Comparison of ENCODE assay signal across 13 mouse cellular contexts in genomic region chr9:104128110-104128509, GRCm38 (mm10). TPM values are rescaled to one million over a fixed set of nuclear protein-coding genes. Genes with fewer than 3 reads are reported as not detected.
A peak's percentile ranks its signal among the peaks of the same experiment; 100 is the strongest.
DNase-seq lines count a peak whose midpoint lies in the region; ATAC-seq and TF ChIP-seq lines count a peak whose summit lies in the region.
"Had no signal": no experiment of that assay in that cellular context is flagged by ENCODE, and none has a peak within 500 bp of the region (broad histone marks: within the 10 kb centered on the region; RNA-seq: fewer than 3 reads in every experiment).

No protein-coding gene starts in this region.

- 63% methylated on average over 2 of the region's 2 CpGs for WGBS in embryonic facial prominence, embryonic 13.5 days
- 72% methylated on average over 2 of the region's 2 CpGs for WGBS in embryonic facial prominence, embryonic 10.5 days
- WGBS in midbrain, embryonic 14.5 days: 39% methylated on average over 2 of the region's 2 CpGs
- 26% methylated on average over 2 of the region's 2 CpGs for WGBS in midbrain, embryonic 13.5 days

- H3K27me3 ChIP-seq in embryonic facial prominence, embryonic 13.5 days: no peaks in the 10 kb centered on the region
- H3K27me3 ChIP-seq in embryonic facial prominence, embryonic 10.5 days (replicated peaks; ENCODE audit: low read depth, poor library complexity, severe bottlenecking): no peaks in the 10 kb centered on the region
- H3K27me3 ChIP-seq in midbrain, embryonic 14.5 days (ENCODE audit: control insufficient read depth, insufficient read depth, low read length): no peaks in the 10 kb centered on the region
- no peaks in the 10 kb centered on the region for H3K27me3 ChIP-seq in midbrain, embryonic 13.5 days
- H3K27me3 ChIP-seq: heart, embryonic 15.5 days; midbrain, embryonic 12.5 days had no signal

- H3K36me3 ChIP-seq in embryonic facial prominence, embryonic 13.5 days: no peaks in the 10 kb centered on the region
- H3K36me3 ChIP-seq in embryonic facial prominence, embryonic 10.5 days (replicated peaks): no peaks in the 10 kb centered on the region
- no peaks in the 10 kb centered on the region for H3K36me3 ChIP-seq in midbrain, embryonic 14.5 days (ENCODE audit: control insufficient read depth, insufficient read depth, low read length)
- no peaks in the 10 kb centered on the region for H3K36me3 ChIP-seq in midbrain, embryonic 13.5 days
- H3K36me3 ChIP-seq: heart, embryonic 15.5 days; midbrain, embryonic 12.5 days had no signal

- intact Hi-C loops in left cerebral cortex, adult 2 months (cut with DNase I): no loop called here

- no peak for DNase-seq in embryonic facial prominence, embryonic 10.5 days (ENCODE audit: low spot score)
- peak; percentile 58 for DNase-seq in midbrain, embryonic 14.5 days
- peak in 1 of 2 experiments; percentile 20 for DNase-seq in left cerebral cortex, adult 2 months (ENCODE audit: extremely low spot score in 1 of 2, low spot score in 2 of 2)
- peak; percentile 36 for DNase-seq in right cerebral cortex, postnatal 4 days
- DNase-seq in adrenal gland, postnatal 14 days: no peak
- no peak for DNase-seq in cerebellum, postnatal 14 days
- DNase-seq: liver had no signal

- no peaks in the 10 kb centered on the region for H3K9me3 ChIP-seq in embryonic facial prominence, embryonic 13.5 days
- H3K9me3 ChIP-seq in embryonic facial prominence, embryonic 10.5 days: no peaks in the 10 kb centered on the region
- no peaks in the 10 kb centered on the region for H3K9me3 ChIP-seq in midbrain, embryonic 14.5 days (ENCODE audit: control insufficient read depth, low read length)
- H3K9me3 ChIP-seq in midbrain, embryonic 13.5 days: no peaks in the 10 kb centered on the region
- H3K9me3 ChIP-seq: heart, embryonic 15.5 days; midbrain, embryonic 12.5 days had no signal

- no peak for ATAC-seq in embryonic facial prominence, embryonic 13.5 days (ENCODE audit: insufficient number of reproducible peaks, insufficient read depth, low FRiP score, low TSS enrichment, low read depth)
- no peak for ATAC-seq in midbrain, embryonic 14.5 days (ENCODE audit: low FRiP score, low TSS enrichment)
- ATAC-seq in midbrain, embryonic 13.5 days: no peak
- ATAC-seq: activated CD4-positive, CD25-positive, alpha-beta regulatory T cell, adult 4 months; intestine, embryonic 16.5 days had no signal

- no peak overlapping the region for H3K9ac ChIP-seq in embryonic facial prominence, embryonic 13.5 days
- no peak overlapping the region for H3K9ac ChIP-seq in midbrain, embryonic 14.5 days (replicated peaks; ENCODE audit: low read length)
- H3K9ac ChIP-seq in midbrain, embryonic 13.5 days (replicated peaks): no peak overlapping the region
- H3K9ac ChIP-seq: heart, embryonic 15.5 days; midbrain, embryonic 12.5 days had no signal

- TF ChIP-seq CTCF in left cerebral cortex, adult 2 months (IDR thresholded peaks at IDR 0.05): no peak

- H3K4me2 ChIP-seq in embryonic facial prominence, embryonic 13.5 days: no peak overlapping the region
- no peak overlapping the region; the same call in 1 of the 2 replicates for H3K4me2 ChIP-seq in midbrain, embryonic 14.5 days (ENCODE audit: low read length)
- no peak overlapping the region for H3K4me2 ChIP-seq in midbrain, embryonic 13.5 days (replicated peaks)
- H3K4me2 ChIP-seq: heart, embryonic 15.5 days; midbrain, embryonic 12.5 days had no signal

- H3K4me1 ChIP-seq in embryonic facial prominence, embryonic 13.5 days: peaks cover 29% of the 10 kb centered on the region
- H3K4me1 ChIP-seq in embryonic facial prominence, embryonic 10.5 days: peaks cover 26% of the 10 kb centered on the region
- H3K4me1 ChIP-seq in midbrain, embryonic 14.5 days (ENCODE audit: control insufficient read depth, insufficient read depth, low read length): 0 out of 2 replicates have a peak, but pooled peaks cover 8% of the 10 kb centered on the region
- H3K4me1 ChIP-seq in midbrain, embryonic 13.5 days (replicated peaks): peaks cover 20% of the 10 kb centered on the region

- 0 out of 2 replicates have a peak overlapping the region, but pooled peaks have one; percentile 17 for H3K27ac ChIP-seq in embryonic facial prominence, embryonic 13.5 days
- H3K27ac ChIP-seq in embryonic facial prominence, embryonic 10.5 days (replicated peaks): no peak overlapping the region
- H3K27ac ChIP-seq in midbrain, embryonic 14.5 days (replicated peaks; ENCODE audit: low read depth, low read length): no peak overlapping the region
- H3K27ac ChIP-seq in midbrain, embryonic 13.5 days: no peak overlapping the region; the same call in 1 of the 2 replicates
- peak overlapping the region; percentile 37; the same call in 1 of the 2 replicates for H3K27ac ChIP-seq in left cerebral cortex, adult 2 months
- H3K27ac ChIP-seq: heart, embryonic 15.5 days; midbrain, embryonic 12.5 days had no signal

- no peak overlapping the region for H3K4me3 ChIP-seq in embryonic facial prominence, embryonic 13.5 days
- H3K4me3 ChIP-seq in embryonic facial prominence, embryonic 10.5 days: no peak overlapping the region
- no peak overlapping the region for H3K4me3 ChIP-seq in midbrain, embryonic 14.5 days (replicated peaks; ENCODE audit: low read depth, low read length)
- H3K4me3 ChIP-seq in midbrain, embryonic 13.5 days (replicated peaks): no peak overlapping the region
- no peak overlapping the region for H3K4me3 ChIP-seq in left cerebral cortex, adult 2 months
- H3K4me3 ChIP-seq: heart, embryonic 15.5 days; midbrain, embryonic 12.5 days had no signal

RNA-seq across cellular contexts. Expression of gene Ackr4, which starts 1.4 kb away (rescaled TPM):
- 0.86 and 2.0 TPM in 2 replicates for polyA plus RNA-seq in embryonic facial prominence, embryonic 13.5 days (2015; fragmentation: Nextera tagmentation; extraction: Ambion mirVana)
- polyA plus RNA-seq in embryonic facial prominence, embryonic 10.5 days (2016; fragmentation: Nextera tagmentation; extraction: Ambion mirVana): 0.19 and 0.41 TPM in 2 replicates
- polyA plus RNA-seq in midbrain, embryonic 14.5 days (2014; fragmentation: Nextera tagmentation; extraction: Ambion mirVana): 0.46 and 0.80 TPM in 2 replicates
- polyA plus RNA-seq in midbrain, embryonic 13.5 days (2015; fragmentation: Nextera tagmentation; extraction: Ambion mirVana): 0.46 and 0.47 TPM in 2 replicates
- total RNA-seq in left cerebral cortex, adult 2 months (2021): under 1 TPM in 1 of 2 experiments, not detected in 1; 0.20 TPM
- total RNA-seq in adrenal gland, postnatal 14 days (2021): 0.33 and 1.6 TPM in 2 replicates

Comparison
In these comparisons a context has a peak if more than half of its experiments do, and no peak if none do; other contexts are left out.
1. H3K27ac ChIP-seq: peak in embryonic facial prominence, embryonic 13.5 days (single experiment) and left cerebral cortex, adult 2 months (single experiment); none in embryonic facial prominence, embryonic 10.5 days (single experiment), midbrain, embryonic 14.5 days (single experiment) and midbrain, embryonic 13.5 days (single experiment).
2. DNase-seq: peak in midbrain, embryonic 14.5 days (single experiment) and right cerebral cortex, postnatal 4 days (single experiment); none in embryonic facial prominence, embryonic 10.5 days (single experiment), adrenal gland, postnatal 14 days (single experiment) and cerebellum, postnatal 14 days (0 of 2).